9 mouse cellular contexts compared by ENCODE assay signal in genomic region chr16:10384060-10384497, GRCm38 (mm10). TPM values are rescaled to one million over a fixed set of nuclear protein-coding genes. Genes with fewer than 3 reads are reported as not detected.
DNase-seq lines count a peak whose midpoint lies in the region; ATAC-seq lines count a peak whose summit lies in the region.
"Had no signal": no experiment of that assay in that cellular context is flagged by ENCODE, and none has a peak within 500 bp of the region (broad histone marks: within the 10 kb centered on the region; RNA-seq: fewer than 3 reads in every experiment).

No protein-coding gene starts in this region.

- peak overlapping the region; percentile 17; the same call in 1 of the 2 replicates for H3K4me3 ChIP-seq in heart, embryonic 15.5 days

- 0 out of 2 replicates have a peak, but pooled peaks have one; percentile 58 for ATAC-seq in heart, embryonic 15.5 days (replicated peaks; ENCODE audit: insufficient number of reproducible peaks, insufficient read depth, low FRiP score, low read depth)
- ATAC-seq: Patski had no signal

- no peak overlapping the region for H3K27ac ChIP-seq in heart, embryonic 15.5 days

- H3K27me3 ChIP-seq in heart, embryonic 15.5 days, result 0 out of 2 replicates have a peak, but pooled peaks cover 6% of the 10 kb centered on the region

- H3K9ac ChIP-seq in heart, embryonic 15.5 days, result no peak overlapping the region

- 18% methylated on average over 8 of the region's 8 CpGs for WGBS in heart, embryonic 15.5 days

- peaks cover 9% of the 10 kb centered on the region for H3K4me1 ChIP-seq in heart, embryonic 15.5 days (replicated peaks)

- no peaks in the 10 kb centered on the region for H3K9me3 ChIP-seq in heart, embryonic 15.5 days (replicated peaks)

- peak overlapping the region; percentile 53 for H3K4me2 ChIP-seq in heart, embryonic 15.5 days

- peak; percentile 50 to 57 for DNase-seq in heart, adult 18-20 months
- DNase-seq in heart, adult 9 months (ENCODE audit: low spot score in 2 of 2), result no peak
- DNase-seq in R1 (ENCODE audit: low read depth, low spot score), result peak; percentile 32
- peak; percentile 73 to 80 for DNase-seq in lung, adult 18-20 months
- DNase-seq in spleen, postnatal 36 days (ENCODE audit: low spot score in 2 of 2), result peak; percentile 64 to 70
- DNase-seq in layer of hippocampus, adult 8-10 months (ENCODE audit: low spot score in 2 of 2), result no peak
- no peak for DNase-seq in layer of hippocampus, postnatal 14 days (ENCODE audit: low spot score in 2 of 2)

- H3K36me3 ChIP-seq in heart, embryonic 15.5 days, result no peaks in the 10 kb centered on the region

RNA-seq across cellular contexts. Expression of gene Tekt5, which starts 11.2 kb away (rescaled TPM):
- not detected for total RNA-seq in heart, adult 18-20 months (2021)
- polyA plus RNA-seq in heart, embryonic 15.5 days (2015; fragmentation: Nextera tagmentation; extraction: Ambion mirVana), result 0.87 and 1.1 TPM in 2 replicates
- 1 to 10 TPM; 8.2 to 9.5 (median 9.1) TPM for total RNA-seq in layer of hippocampus, adult 8-10 months (2022)
- 1 to 10 TPM; 2.3 to 4.2 TPM for total RNA-seq in layer of hippocampus, postnatal 14 days (2021)
- polyA plus RNA-seq: Patski had no signal

RNA-seq across cellular contexts. Expression of gene Nubp1, which starts 27.7 kb away (rescaled TPM):
- 1 to 10 TPM; 7.7 to 8.4 TPM for total RNA-seq in heart, adult 18-20 months (2021)
- 28.7 and 39.4 TPM in 2 replicates for polyA plus RNA-seq in heart, embryonic 15.5 days (2015; fragmentation: Nextera tagmentation; extraction: Ambion mirVana)
- 10 to 100 TPM; 16.8 to 20.7 (median 17.8) TPM for total RNA-seq in layer of hippocampus, adult 8-10 months (2022)
- total RNA-seq in layer of hippocampus, postnatal 14 days (2021), result 10 to 100 TPM; 13.4 to 14.9 TPM

Comparison
In these comparisons a context has a peak if more than half of its experiments do, and no peak if none do; other contexts are left out.
1. DNase-seq: peak in heart, adult 18-20 months (2 of 2), R1 (single experiment), lung, adult 18-20 months (2 of 2) and spleen, postnatal 36 days (2 of 2); none in heart, adult 9 months (0 of 2), layer of hippocampus, adult 8-10 months (0 of 2) and layer of hippocampus, postnatal 14 days (0 of 2).